Mouse (Mus musculus) thymus, postnatal 0 days (tissue): ENCODE measurements around the gene Sidt1. TPM values are rescaled to one million over a fixed set of nuclear protein-coding genes. Genes with fewer than 3 reads are reported as not detected.
A peak's percentile ranks its signal among the peaks of the same experiment; 100 is the strongest.

Source experiments
- DNase-seq: peaks from one replicate; pipeline ENCODE4 v3.0.0-alpha.2; 2015; ENCODE audit warnings: low spot score
- polyA plus RNA-seq: library from polyadenylated mRNA; unstranded; fragments of >200 nt; fragmentation: Nextera tagmentation; extraction: Ambion mirVana; gene quantifications from 2 replicates; pipeline ENCODE4 v1.2.1, GENCODE M21; 2015

The Sidt1 gene
- polyA plus RNA-seq, 1 experiment from 2014 or later: 2.9 TPM

- no peak for DNase-seq
These were observed 79.0 kb downstream of the Sidt1 start for GRCm38 (mm10) chr16:44253797-44254634.

- DNase-seq: no peak
These were observed 80.3 kb downstream of the Sidt1 start for GRCm38 (mm10) chr16:44252735-44253134.

GRCm38 (mm10) chr16:44249985-44250384 lies 83.0 kb downstream of the Sidt1 start:
- DNase-seq: no peak

GRCm38 (mm10) chr16:44243323-44243722 lies 89.7 kb downstream of the Sidt1 start:
- DNase-seq: no peak

GRCm38 (mm10) chr16:44242633-44243032 lies 90.4 kb downstream of the Sidt1 start:
- peak; percentile 74 for DNase-seq

- no peak for DNase-seq
These were observed 92.6 kb downstream of the Sidt1 start for GRCm38 (mm10) chr16:44240406-44240805.

GRCm38 (mm10) chr16:44238835-44239263 lies 94.1 kb downstream of the Sidt1 start:
- no peak for DNase-seq

- no peak for DNase-seq
These were observed 95.2 kb downstream of the Sidt1 start for GRCm38 (mm10) chr16:44237836-44238235.

- no peak for DNase-seq
These were observed 100.0 kb downstream of the Sidt1 start for GRCm38 (mm10) chr16:44233019-44233418.

- DNase-seq: no peak
These were observed 106.2 kb downstream of the Sidt1 start for GRCm38 (mm10) chr16:44226706-44227291.

- DNase-seq: no peak
These were observed 111.5 kb downstream of the Sidt1 start for GRCm38 (mm10) chr16:44221463-44221862.

GRCm38 (mm10) chr16:44216417-44216816 lies 116.6 kb downstream of the Sidt1 start:
- DNase-seq: no peak

- DNase-seq: no peak
These were observed 117.5 kb downstream of the Sidt1 start for GRCm38 (mm10) chr16:44215513-44215912.

GRCm38 (mm10) chr16:44212703-44213102 lies 120.3 kb downstream of the Sidt1 start:
- no peak for DNase-seq

- DNase-seq: no peak
These were observed 122.0 kb downstream of the Sidt1 start for GRCm38 (mm10) chr16:44211054-44211414.

- no peak for DNase-seq
These were observed 122.6 kb downstream of the Sidt1 start for GRCm38 (mm10) chr16:44210156-44211053.

- DNase-seq: no peak
These were observed 127.0 kb downstream of the Sidt1 start for GRCm38 (mm10) chr16:44205973-44206372.

- DNase-seq: no peak
These were observed 128.7 kb downstream of the Sidt1 start for GRCm38 (mm10) chr16:44204331-44204730.

GRCm38 (mm10) chr16:44200146-44200545 lies 132.8 kb downstream of the Sidt1 start:
- no peak for DNase-seq

GRCm38 (mm10) chr16:44199066-44199703 lies 133.8 kb downstream of the Sidt1 start:
- DNase-seq: no peak

- DNase-seq: no peak
These were observed 142.0 kb downstream of the Sidt1 start for GRCm38 (mm10) chr16:44190968-44191367.
